In genomic region chr6:70713118-70713517, GRCm38 (mm10) we compare ENCODE assay signal across 10 mouse cellular contexts.
DNase-seq lines count a peak whose midpoint lies in the region; ATAC-seq and TF ChIP-seq lines count a peak whose summit lies in the region.
"Had no signal": no experiment of that assay in that cellular context is flagged by ENCODE, and none has a peak within 500 bp of the region (broad histone marks: within the 10 kb centered on the region; RNA-seq: fewer than 3 reads in every experiment).

No protein-coding gene starts in this region.

- H3K4me3 ChIP-seq in gastrocnemius, adult 2 months = no peak overlapping the region
- H3K4me3 ChIP-seq in midbrain, embryonic 10.5 days = no peak overlapping the region
- H3K4me3 ChIP-seq in midbrain, embryonic 16.5 days (ENCODE audit: low read depth, low read length) = no peak overlapping the region

- peak; percentile 55 for TF ChIP-seq CTCF in gastrocnemius, adult 2 months (IDR thresholded peaks at IDR 0.05)

- H3K36me3 ChIP-seq in midbrain, embryonic 10.5 days = no peaks in the 10 kb centered on the region
- no peaks in the 10 kb centered on the region for H3K36me3 ChIP-seq in midbrain, embryonic 16.5 days (ENCODE audit: control insufficient read depth, insufficient read depth, low read length)
- H3K36me3 ChIP-seq in splenic B cell, adult 2 months (ENCODE audit: control insufficient read depth, insufficient read depth, low read length, poor library complexity, severe bottlenecking) = no peaks in the 10 kb centered on the region

- no peak overlapping the region for H3K9ac ChIP-seq in midbrain, embryonic 16.5 days (ENCODE audit: low read depth, low read length)

- H3K4me2 ChIP-seq in midbrain, embryonic 16.5 days (ENCODE audit: low read length) = no peak overlapping the region

- no peak overlapping the region for H3K27ac ChIP-seq in gastrocnemius, adult 2 months
- no peak overlapping the region for H3K27ac ChIP-seq in midbrain, embryonic 10.5 days (replicated peaks)
- no peak overlapping the region for H3K27ac ChIP-seq in midbrain, embryonic 16.5 days (ENCODE audit: low read length)

- DNase-seq in gastrocnemius, adult 2 months = no peak
- no peak for DNase-seq in gastrocnemius, postnatal 25 days
- peak; percentile 13 for DNase-seq in midbrain, embryonic 10.5 days (ENCODE audit: low spot score)
- DNase-seq in splenic B cell, adult 2 months (ENCODE audit: low read depth, low spot score) = peak; percentile 60
- no peak for DNase-seq in layer of hippocampus, adult 8-10 months (ENCODE audit: low spot score in 2 of 2)
- DNase-seq: lung, adult 18-20 months; right cerebral cortex, postnatal 14 days had no signal

- intact Hi-C loops in gastrocnemius, adult 2 months (cut with DNase I) = no loop called here

- peaks cover 7% of the 10 kb centered on the region; the same call in 1 of the 2 replicates for H3K4me1 ChIP-seq in midbrain, embryonic 10.5 days
- H3K4me1 ChIP-seq in midbrain, embryonic 16.5 days (ENCODE audit: control insufficient read depth, insufficient read depth, low read length) = no peaks in the 10 kb centered on the region

- 46% methylated on average over 7 of the region's 7 CpGs for WGBS in midbrain, embryonic 10.5 days
- WGBS in midbrain, embryonic 16.5 days = 49% methylated on average over 7 of the region's 7 CpGs

- ATAC-seq in midbrain, embryonic 16.5 days = no peak
- 0 out of 2 replicates have a peak, but pooled peaks have one; percentile 46 for ATAC-seq in erythroblast, adult 5-6 weeks (replicated peaks; ENCODE audit: low FRiP score, poor library complexity, severe bottlenecking)
- no peak for ATAC-seq in frontal cortex, adult (ENCODE audit: low TSS enrichment)

- H3K9me3 ChIP-seq in midbrain, embryonic 10.5 days (replicated peaks) = no peaks in the 10 kb centered on the region
- no peaks in the 10 kb centered on the region for H3K9me3 ChIP-seq in midbrain, embryonic 16.5 days (replicated peaks; ENCODE audit: control insufficient read depth, low read length, poor library complexity, severe bottlenecking)

- H3K27me3 ChIP-seq in midbrain, embryonic 10.5 days (ENCODE audit: low read depth, poor library complexity, severe bottlenecking) = no peaks in the 10 kb centered on the region
- H3K27me3 ChIP-seq in midbrain, embryonic 16.5 days (ENCODE audit: control insufficient read depth, insufficient read depth, low read depth, low read length) = no peaks in the 10 kb centered on the region
- no peaks in the 10 kb centered on the region for H3K27me3 ChIP-seq in splenic B cell, adult 2 months (ENCODE audit: control insufficient read depth, insufficient read depth, low read length, poor library complexity, severe bottlenecking)

Comparison
In these comparisons a context has a peak if more than half of its experiments do, and no peak if none do; other contexts are left out.
1. DNase-seq: peak in midbrain, embryonic 10.5 days (single experiment) and splenic B cell, adult 2 months (single experiment); none in gastrocnemius, adult 2 months (single experiment), gastrocnemius, postnatal 25 days (single experiment) and layer of hippocampus, adult 8-10 months (0 of 2).